Mouse (Mus musculus): ENCODE measurements around the gene Slc6a13.

Slc6a13 gene

DNA sequence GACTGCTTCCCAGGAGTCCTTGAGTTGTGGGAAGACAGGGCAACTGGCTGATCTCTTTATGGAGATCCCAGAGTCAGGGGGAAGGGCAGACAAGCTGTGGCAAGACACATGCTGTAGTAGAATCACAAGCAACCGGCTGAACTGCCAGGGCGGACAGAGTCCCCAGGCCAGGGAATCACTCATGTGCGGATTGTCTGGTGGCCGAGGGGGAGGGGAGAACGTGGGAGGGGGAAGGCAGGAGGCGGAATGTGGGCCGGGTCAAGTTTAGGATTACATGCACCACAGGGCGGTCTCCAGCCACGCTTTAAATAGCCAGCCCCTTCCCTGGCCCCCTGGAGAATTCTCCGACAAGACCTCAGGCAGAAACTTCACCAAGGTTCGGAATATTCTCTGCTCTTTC, at the start of gene Slc6a13:
Gene Slc6a13 (plus strand): TSS at position 274 of the 400 bp plus-strand sequence.
- DNase-seq: no peak

DNA sequence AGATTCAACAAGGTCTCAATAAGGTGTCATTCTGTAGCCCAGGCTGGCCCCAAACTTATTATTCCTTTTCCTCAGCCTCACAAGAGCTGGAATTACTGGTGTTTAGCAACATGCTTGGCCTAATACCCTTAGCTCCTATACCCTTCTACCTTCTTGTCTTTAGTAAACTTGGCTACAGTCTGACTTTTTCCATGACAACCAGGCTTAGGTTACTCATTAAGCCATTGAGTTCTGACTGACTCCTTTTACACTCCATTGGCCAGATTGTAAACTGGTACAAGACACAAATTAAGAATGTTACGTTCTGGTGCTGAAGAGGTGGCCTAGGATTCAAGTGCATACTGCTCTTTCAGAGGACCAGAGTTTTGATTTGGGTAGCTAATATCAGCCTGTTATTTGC, 49.6 kb upstream of the Slc6a13 start:
- no peak for DNase-seq

DNA sequence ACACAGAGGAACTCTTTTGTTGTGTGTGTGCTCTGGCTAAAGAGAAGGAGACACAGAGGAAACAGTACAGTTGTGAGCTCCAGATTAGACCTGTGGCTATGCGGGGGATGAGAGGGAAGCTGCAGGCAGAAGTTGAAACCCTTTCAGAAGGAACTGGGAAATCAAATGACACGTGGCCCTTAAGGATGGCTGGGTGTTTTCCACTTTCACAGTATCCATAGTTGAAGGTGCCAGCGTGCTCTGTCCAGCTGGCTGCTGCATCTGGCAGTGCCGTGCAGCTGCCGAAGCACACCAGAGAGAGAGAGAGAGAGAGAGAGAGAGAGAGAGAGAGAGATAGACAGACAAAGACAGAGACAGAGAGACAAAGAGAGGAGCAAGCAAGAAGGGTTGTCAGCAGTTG, 48.8 kb upstream of the Slc6a13 start:
- DNase-seq: no peak

DNA sequence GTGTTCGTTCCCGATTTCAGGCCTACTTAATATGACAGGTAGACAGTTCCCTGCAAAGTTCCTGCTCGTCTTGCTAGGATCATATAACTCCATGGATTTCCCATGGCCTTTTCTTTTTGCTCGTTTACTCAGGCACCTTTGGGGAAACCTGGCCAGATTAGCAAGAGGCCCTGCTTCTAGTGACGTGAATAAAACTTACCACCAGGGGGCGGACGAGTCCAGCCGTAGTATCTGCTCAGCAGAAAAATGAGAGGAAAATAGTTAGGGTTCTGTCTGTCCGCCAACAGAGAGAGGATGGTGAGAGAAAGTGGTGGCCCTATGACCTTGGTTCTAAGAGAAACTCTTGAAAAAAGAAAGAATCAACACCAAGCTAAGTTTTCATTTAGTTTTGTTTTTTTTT, 39.5 kb upstream of the Slc6a13 start:
- DNase-seq: peak; percentile 52 to 80

DNA sequence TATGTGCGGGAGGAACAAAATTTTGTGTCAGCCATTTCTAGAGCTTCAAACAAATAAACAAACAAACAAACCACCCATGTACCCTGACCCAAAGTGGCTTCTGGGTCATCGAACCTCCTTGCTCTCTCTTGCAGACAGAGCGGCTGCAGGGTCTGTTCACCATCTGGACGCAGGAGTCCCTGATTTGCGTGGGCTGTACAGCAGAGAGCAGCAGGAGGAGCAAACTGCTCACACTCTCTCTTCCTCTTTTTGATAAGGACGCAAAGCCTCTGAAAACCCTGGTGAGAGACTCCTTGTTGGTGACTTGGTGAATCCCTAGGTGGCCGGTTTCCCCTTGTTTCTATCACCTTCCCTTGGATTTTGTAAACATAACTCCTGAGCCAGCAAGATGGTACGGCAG, 38.8 kb upstream of the Slc6a13 start:
- no peak for DNase-seq

DNA sequence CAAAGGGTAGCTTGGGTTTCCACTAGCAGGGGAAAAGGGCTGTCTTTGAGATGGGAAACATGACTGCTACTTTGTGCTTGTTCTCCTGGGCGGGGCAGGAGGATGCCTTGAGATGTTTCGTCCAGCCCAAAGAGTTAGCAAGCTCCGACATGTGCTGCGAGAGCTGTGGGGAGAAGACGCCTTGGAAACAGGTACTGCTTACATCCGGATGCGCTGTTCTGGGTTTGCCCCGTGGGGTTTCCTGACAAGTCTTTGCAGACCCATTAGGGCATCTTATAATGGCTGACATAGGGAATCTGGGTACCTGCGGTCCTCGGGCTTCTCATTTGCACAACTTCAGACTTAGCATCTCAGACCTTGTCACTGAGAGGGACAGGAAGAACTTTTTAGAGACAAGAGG, 38.0 kb upstream of the Slc6a13 start:
- no peak for DNase-seq

DNA sequence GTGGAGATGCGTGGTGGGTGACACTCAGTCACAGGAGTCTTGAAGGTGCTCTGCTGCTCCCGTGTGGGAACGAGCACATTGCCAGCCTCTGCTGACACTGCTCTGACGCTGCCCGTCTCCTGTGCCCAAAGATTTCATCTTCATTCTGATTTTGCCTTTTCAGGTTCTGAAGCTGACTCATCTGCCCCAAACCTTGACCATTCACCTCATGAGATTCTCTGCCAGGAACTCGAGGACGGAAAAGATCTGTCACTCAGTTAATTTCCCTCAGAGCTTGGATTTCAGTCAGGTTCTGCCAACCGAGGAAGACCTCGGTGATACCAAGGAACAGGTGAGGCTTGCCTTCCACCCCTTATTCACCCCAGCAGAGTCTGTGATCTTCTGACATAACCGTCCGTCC, 37.5 kb upstream of the Slc6a13 start:
- DNase-seq: no peak

DNA sequence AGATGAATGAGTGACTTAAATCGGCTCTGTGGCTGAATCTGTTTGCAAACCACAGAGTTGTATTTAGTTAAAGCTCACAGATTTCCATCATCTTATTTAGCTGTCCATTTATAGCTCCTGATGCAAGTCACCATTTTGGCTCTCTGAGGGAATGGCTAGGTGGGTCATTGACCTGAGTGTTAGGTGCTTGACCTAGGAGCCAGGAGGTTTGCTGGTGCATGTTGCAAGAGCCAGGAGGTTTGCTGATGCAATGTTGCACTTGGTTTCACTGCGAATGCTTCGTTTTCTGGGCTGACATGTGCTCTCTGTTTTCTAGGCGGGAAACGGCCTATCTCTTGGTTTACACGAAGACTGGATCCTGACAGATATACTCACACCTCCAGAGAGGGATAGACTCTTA, 29.9 kb upstream of the Slc6a13 start:
- no peak for DNase-seq

DNA sequence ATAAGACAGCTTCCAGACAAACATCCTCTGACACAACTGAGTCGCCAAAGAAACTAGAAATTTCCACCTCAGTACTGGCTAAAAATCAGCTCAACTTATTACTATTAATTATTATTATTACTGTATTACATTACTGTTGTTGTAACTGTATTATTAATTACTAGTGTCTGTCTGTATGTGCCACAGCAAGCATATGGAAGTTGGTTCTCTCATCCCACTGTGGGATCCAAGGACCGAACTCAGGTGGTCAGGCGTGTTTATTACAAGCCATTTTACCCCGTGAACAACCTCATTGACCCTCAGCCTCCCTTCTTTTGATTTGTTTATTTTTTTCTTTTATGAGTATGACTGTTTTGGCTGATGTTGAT, 28.3 kb upstream of the Slc6a13 start:
- no peak for DNase-seq

DNA sequence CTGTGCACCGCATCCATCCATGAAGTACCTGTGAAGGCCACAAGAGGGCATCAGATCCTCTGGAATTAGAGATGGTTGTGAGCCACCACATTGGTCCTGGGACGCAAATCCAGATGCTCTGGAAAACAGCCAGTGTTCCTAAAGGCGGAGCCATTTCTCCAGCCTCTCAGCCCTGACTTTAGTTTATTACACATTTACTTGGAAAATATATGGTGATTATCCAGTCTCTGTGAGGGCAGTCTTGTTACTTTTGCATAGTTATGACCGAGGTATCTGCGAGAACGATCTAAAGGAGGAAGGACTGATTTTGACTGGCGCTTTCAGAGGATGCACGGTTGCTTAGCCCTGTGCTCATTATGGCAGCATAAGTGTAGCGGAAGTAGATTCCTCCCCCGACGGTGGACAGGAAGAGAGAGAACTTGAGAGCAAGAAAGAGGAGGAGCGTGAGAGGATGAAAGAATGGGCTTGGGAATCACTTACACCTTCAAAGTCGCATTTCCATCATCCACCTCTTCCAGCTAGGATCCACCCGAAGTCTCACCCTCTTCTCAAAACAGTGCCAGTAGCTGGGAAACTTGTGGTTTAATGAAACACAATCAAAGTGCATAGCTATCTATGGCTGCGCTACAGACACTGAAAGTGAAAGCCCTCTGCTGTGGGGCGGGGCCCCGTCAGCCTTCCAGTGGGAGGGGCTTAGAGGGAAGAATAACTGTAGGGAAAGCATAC, 27.8 kb upstream of the Slc6a13 start:
- peak; percentile 60 to 72 for DNase-seq

DNA sequence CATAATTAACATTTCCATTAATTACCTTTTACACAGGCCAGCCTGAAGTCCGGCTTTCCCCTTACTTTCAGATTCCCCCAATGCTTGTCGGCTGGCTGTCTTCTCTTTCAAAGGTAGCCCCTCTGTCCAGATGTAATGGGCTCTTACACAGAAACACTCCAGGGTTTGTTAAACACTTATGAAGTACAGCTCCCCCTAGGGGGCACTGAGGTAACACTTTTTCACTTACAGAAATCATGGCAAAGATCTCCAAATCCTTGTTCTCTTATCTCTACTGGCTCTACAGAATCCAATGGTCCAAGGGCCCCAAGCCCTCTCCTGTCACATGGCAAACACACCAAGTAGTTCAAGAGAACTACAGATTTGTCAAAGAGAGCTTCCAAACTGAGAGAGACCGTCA, 25.7 kb upstream of the Slc6a13 start:
- DNase-seq: peak in 1 of 2 experiments; percentile 53

DNA sequence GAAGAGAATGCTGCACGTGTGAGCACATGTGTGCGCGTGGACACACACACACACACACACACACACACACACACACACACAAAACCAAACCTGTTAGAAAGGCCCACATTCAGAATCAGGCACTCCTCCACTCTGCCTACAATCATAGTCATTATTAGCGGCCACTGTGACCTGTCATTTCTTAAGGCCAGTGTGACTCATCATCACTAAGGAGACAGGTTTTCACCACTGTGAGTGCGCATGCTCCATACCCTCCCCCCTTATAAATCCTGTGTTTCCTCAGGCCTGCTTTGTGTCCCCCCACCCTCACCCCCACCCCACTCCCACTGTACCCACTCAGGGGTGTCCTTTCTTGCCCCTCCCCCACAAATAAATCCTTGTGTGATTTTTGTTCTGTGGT, 15.9 kb upstream of the Slc6a13 start:
- DNase-seq: no peak

DNA sequence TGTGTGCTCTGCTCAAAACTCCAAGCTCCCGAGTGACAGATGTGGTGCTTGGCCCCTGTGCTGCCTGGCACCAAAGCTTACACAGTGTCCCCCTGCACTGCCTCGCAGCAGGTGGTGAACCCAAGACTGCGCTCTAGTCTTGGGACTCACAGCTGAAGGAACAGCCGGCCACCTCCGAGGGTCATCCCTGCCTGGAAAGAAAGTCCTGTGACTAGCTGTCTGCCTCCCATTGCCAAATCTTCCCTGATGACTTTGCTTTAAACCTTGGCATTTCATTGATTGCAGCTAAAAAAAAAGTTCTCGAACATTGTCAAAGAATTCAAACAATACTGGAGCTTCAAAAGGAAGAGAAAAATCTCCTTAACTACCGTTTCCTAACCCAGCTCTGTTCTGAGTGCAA, 710 bp upstream of the Slc6a13 start:
- DNase-seq: no peak

DNA sequence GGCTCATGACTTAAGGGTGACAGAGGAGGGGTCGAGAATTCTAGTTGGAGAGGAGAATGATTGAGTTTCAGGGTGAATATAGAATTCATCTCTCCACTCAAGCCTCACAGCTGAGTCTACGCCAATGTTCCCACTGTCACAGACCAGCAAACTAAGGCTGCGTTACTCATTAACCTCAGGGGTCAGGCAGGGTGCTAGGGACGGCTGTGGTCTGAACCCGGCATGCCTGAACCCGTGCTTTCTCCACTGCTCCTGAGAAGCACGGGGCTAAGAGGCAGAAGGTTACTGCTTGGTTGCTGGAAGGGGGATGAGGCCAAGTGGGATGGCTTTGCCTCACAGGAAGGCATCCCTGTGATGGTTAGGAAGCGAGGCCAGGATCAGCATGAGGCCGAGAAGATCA, 477 bp downstream of the Slc6a13 start:
- DNase-seq: no peak

DNA sequence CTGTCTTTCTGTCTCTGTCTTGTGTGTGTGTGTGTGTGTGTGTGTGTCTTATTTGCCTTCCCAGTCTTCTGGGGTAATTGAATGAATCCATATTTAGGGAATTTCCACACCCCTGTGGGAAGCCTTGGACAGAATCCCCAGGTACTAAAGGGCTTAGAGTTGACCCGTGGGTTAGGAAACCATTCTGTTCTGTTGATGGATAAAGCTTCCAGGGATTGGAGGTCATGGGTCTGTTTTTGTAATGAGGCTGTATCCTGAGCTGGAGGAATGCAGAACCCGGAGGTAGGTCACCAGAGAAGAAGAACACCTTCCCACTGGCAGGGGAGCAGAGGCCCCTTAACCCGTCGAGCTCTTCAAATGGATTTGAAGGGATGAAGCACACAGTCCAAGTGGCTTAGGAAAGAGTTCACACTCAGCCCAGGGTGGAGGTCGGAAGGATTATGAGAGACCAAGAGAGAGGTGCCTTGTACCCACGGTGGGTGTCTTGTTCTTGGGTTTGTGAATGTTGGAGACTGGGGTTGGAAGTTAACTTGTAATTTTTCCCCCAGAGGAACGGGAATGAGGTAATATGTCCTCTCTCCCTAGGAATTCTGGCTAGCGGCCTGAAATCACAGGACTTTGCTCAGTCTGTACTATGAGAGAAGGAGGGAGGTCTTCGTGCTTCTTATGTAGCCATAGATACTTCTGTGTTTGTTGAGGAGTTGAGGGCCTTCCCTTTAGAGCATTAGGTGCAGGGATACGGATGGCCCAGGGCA, 3.6 kb downstream of the Slc6a13 start:
- DNase-seq: no peak

DNA sequence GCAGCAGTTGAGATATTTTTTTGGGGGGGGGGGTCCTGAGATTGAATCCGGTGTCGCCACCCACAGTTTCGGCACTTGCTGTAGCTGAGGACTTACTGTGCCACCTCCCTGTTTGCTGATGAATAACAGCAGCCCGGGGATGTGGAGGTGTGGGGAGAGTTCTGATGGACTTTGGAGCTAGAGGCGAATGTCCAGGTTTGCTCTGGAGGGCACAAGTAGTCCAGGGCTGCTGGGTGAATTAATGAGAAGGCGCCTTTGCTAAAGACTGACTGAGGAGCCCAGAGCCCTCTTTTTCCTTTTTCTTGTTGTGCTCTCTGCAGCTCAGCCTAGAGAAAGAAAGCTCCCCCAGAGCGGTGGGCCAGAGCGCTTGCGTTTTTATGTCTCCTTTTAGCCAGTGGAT, 4.6 kb downstream of the Slc6a13 start:
- no peak for DNase-seq

DNA sequence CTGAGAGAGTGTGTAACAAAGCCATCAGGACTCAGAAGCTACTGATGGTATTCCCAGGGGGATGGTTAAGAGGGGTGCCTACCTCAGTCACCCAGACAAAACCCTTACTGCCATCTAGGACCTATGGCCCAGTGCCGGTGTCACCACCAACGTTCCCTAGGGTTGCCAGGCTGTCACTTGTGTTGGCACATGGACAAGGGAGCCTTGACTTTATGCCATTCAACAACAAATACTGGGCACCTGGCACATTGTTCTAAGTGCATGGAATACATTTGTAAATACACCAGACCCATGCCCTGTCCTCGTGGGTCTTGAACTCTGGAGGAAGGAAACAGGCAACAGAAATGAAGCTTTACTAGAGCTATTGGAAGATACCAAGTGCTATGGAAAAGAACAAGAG, 5.5 kb downstream of the Slc6a13 start:
- no peak for DNase-seq

DNA sequence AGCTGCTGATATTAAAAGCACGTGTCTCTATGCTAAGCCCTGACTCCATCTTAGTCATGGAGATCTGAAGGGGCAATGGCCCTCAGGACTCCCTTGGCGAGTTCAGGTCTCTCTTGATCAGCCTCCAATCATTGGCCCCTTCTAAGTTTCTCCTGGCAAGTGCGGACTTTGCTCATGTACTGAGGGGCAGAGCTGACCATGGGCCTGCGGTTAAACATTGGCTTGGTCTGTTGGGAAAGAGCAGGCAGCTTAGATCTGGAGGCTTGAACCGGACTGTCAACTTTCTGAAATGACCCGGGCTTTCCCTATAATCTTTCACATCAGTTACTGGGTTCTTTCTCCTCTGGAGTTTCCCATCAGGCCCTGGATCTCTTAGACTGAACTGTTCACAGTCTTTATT, 11.0 kb downstream of the Slc6a13 start:
- DNase-seq: no peak

DNA sequence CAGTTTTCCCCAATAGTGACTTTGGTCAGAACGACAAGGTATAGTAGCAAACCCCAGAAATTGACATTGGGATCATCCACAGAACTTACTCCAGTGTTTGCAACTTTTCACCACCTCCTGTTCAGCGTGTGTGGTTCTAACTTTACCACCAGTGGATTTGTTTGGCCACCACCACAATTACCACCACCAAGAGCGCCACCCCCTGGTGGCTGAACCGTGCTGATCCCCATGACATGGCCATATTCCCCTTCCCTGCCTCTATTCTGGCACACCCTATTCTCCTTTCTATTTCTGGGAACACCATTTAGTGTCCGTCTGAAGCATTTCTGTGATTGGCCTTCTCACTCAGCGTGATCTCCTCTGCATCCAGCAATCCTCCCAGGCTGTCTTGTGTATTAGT, 19.1 kb downstream of the Slc6a13 start:
- DNase-seq: peak in 1 of 2 experiments; percentile 13

DNA sequence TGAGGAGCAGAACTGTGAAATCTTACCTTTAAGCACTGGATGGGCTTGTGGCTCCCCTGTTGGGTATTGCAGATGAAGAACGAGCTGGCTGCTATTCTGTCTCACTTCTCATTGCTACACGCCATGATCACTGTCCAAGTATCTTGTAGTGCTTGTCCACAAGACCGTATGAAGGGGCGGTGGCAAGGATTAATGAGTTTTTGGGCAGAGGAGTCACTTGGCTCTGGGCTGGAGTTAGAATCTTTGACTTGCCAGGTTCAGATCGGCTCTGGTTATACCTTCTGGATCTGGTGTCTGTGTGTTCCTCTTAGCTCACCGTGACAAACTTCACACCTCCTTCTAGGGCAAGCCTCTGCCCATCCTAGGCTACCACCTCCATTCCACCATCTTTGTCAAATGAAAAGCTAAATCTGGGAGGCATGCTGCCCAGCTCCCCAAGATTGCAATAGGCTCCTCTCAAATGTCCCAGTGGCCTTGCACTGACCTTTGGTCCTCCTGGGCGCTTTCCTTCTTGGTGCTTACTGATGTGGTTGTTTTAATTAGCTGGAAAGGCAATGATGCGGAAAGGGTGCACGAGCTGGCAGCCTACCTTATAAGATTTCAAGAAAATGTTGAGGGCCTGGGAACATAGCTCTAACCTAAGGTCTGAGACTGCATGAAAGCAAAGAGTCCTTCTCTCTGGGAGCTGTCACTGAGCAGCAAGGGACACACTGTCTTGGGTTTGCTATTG, 22.5 kb downstream of the Slc6a13 start:
- DNase-seq: no peak

DNA sequence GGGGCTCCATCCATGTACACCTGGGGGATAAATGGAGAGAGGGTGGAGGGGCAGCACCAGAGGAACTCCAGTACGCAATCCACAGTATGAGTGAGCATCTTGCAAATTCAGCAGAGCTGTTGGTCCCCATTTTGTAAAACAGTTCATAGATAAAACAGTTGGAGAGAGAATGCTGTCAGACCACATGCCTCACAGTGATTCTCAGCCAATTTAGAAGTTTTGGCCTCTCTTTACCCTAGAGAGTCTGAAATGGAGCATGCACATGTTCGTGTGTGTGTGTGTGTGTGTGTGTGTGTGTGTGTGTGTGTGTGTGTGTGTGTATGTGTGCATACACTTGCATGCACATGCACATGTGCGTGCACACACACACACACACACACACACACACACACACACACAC, 25.3 kb downstream of the Slc6a13 start:
- DNase-seq: no peak

DNA sequence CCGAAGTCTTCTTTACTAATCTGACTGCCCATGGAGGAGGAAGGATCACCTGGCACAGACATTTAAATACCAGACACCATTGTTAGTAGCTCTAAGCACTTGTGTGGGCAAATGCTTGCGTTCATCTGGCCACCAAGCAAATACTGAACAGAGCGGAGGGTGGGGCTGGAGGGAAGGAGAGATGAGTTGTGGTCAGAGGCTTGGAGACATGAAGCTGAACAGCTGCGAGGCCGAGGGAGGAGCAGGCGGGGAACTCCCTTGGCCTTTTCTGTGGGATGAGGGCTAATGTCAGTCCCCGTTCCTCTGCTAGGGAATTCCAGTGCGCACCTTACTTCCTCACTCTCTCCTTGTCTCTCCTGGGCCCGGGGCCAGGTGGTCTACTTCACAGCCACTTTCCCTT, 25.7 kb downstream of the Slc6a13 start:
- no peak for DNase-seq

DNA sequence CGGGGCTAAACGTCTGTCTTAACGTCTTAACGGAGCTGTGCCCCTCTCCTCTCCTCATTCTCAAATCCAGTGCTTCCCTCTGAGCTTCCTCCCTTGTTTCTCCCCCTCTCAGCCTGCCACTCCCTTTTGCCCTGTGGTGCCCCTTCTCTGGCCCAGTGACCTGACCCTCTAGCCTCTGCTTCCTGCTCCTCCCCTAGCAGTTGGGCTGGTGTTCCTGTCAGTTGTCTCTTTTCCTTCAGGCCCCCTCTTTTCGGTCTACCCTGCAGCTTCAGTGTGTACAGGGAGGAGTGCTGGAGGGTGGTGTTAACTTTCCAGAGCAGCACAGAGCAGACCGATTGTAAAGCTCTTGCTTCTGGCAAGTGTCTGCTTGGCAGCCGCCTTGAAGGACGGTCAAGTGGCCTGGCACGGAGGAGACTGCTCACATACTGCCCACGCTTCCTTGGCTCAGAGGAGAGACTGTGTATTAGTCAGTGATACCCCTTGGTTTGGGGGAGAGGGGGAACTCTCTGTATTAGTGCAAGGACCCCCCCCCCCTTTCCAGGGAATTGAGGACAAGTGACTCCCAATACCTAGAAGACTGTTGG, 26.6 kb downstream of the Slc6a13 start:
- DNase-seq: no peak

DNA sequence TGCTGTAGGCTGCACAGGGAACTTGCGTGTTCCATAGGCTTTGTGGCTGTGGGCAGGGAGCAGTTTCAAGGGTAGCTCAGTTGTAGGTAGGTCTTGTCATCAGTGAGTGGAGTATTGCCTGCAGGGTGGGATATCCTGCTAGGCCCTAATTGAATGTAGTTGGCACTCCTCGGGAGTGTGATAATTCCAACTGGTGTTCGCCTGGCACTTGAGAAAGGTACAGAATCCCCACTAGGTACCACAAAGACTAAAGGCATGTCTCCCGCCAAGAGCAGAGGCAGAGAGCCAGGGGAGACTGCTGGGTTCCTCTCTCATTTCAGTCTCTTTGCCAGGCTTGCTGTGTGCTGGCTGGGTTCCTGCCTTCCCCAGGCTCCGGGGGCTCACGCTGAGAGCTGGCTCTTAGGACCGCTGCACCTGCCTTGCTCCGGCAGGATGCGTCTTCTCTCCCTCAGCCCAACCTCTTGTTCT, 28.4 kb downstream of the Slc6a13 start:
- DNase-seq: no peak
